Mouse (Mus musculus) midbrain, embryonic 14.5 days (tissue): ENCODE results near the gene Trim54. TPM values are rescaled to one million over a fixed set of nuclear protein-coding genes. Genes with fewer than 3 reads are reported as not detected.

Source experiments
- ATAC-seq: fragments of 200-750 bp; cut with Nextera tagmentation; 2 replicates; pipeline ENCODE4 v1.8.0; 2017; ENCODE audit warnings: moderate number of reproducible peaks, moderate library complexity; ENCODE audit not compliant: low FRiP score, low TSS enrichment
- DNase-seq: peaks from one replicate; pipeline ENCODE4 v3.0.0-alpha.2; 2015
- H3K27ac ChIP-seq: fragments of 300-500 bp; sonication (generic); replicated peaks from 2 replicates; pipeline ENCODE4 v1.5.1; 2014; ENCODE audit warnings: mild to moderate bottlenecking, low read depth, low read length, moderate library complexity
- H3K27me3 ChIP-seq: fragments of 300-500 bp; sonication (generic); 2 replicates; pipeline ENCODE4 v1.6.1; 2014; ENCODE audit warnings: low read length, control low read depth, mixed read lengths; ENCODE audit not compliant: control insufficient read depth, insufficient read depth
- H3K36me3 ChIP-seq: fragments of 300-500 bp; sonication (generic); 2 replicates; pipeline ENCODE4 v1.6.1; 2014; ENCODE audit warnings: low read length, control low read depth; ENCODE audit not compliant: control insufficient read depth, insufficient read depth
- H3K4me1 ChIP-seq: fragments of 300-500 bp; sonication (generic); 2 replicates; pipeline ENCODE4 v1.6.1; 2014; ENCODE audit warnings: mild to moderate bottlenecking, antibody characterized with exemption, low read length, control low read depth; ENCODE audit not compliant: control insufficient read depth, insufficient read depth
- H3K4me2 ChIP-seq: fragments of 300-500 bp; sonication (generic); 2 replicates; pipeline ENCODE4 v1.6.1; 2014; ENCODE audit warnings: mild to moderate bottlenecking, low read length, moderate library complexity
- H3K4me3 ChIP-seq: fragments of 300-500 bp; sonication (generic); replicated peaks from 2 replicates; pipeline ENCODE4 v1.5.1; 2014; ENCODE audit warnings: low read depth, low read length
- H3K9ac ChIP-seq: fragments of 300-500 bp; sonication (generic); replicated peaks from 2 replicates; pipeline ENCODE4 v1.6.1; 2014; ENCODE audit warnings: mild to moderate bottlenecking, low read length, moderate library complexity
- H3K9me3 ChIP-seq: fragments of 300-500 bp; sonication (generic); 2 replicates; pipeline ENCODE4 v1.6.1; 2016; ENCODE audit warnings: low read length, control low read depth, mixed read lengths; ENCODE audit not compliant: control insufficient read depth
- WGBS: fragments of 180-500 bp; shearing (Covaris S2); extraction: QIAGEN DNeasy Blood & Tissue Kit; methylation state at CpG from one replicate; pipeline ENCODE4 v1.1.7; 2014; 5-methylcytosine and 5-hydroxymethylcytosine counted together
- polyA plus RNA-seq: library from polyadenylated mRNA; unstranded; fragments of >200 nt; fragmentation: Nextera tagmentation; extraction: Ambion mirVana; gene quantifications from 2 replicates; pipeline ENCODE4 v1.2.1, GENCODE M21; 2014

Gene Trim54
- polyA plus RNA-seq, 1 experiment from 2014 or later = not detected

DNA sequence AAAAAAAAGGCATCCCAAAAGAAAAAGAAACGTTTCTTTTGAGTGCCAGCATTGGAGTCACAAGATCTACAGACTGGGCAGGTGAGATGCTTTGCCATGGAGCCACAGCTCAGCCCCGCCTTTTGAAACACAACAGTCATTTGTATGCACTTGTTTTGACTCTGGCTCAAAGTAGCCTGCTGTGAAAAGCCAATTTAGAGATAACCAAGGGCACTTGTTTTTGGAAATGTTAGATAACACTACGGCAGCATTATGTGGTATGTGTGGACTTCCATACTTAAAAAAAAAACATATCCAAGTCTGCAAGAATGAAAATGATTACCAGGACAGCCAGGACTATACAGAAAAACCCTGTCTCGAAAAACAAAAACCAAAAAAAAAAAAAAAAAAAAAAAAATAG, 67.2 kb downstream of the Trim54 start:
- Histone ChIP-seq H3K36me3 (peaks cover 20% of the 10 kb centered on the region), H3K9ac (no peak overlapping the region), H3K9me3 (no peaks in the 10 kb centered on the region), H3K27me3 (no peaks in the 10 kb centered on the region), H3K27ac (no peak overlapping the region), H3K4me3 (no peak overlapping the region), H3K4me1 (peaks cover 5% of the 10 kb centered on the region; the same call in 1 of the 2 replicates), H3K4me2 (no peak overlapping the region)
- WGBS = 57% methylated on average over 4 of the region's 4 CpGs
- DNase-seq (no peak), ATAC-seq (no peak)

Other genes starting within 250 kb of the Trim54 start
- gene Tmem214, start 248.7 kb upstream of the Trim54 start, polyA plus RNA-seq = 46.7 and 55.5 TPM in 2 replicates
- 25.9 and 27.8 TPM in 2 replicates for gene Agbl5, start 228.0 kb upstream of the Trim54 start, polyA plus RNA-seq
- 246 and 266 TPM in 2 replicates for gene Ost4, start 208.9 kb upstream of the Trim54 start, polyA plus RNA-seq
- 3.7 and 11.2 TPM in 2 replicates for gene Emilin1, start 203.3 kb upstream of the Trim54 start, polyA plus RNA-seq
- 7.0 and 7.4 TPM in 2 replicates for gene Khk, start 195.3 kb upstream of the Trim54 start, polyA plus RNA-seq
- 43.0 and 55.3 TPM in 2 replicates for gene Cgref1, start 171.1 kb upstream of the Trim54 start, polyA plus RNA-seq
- gene Preb, start 156.4 kb upstream of the Trim54 start, polyA plus RNA-seq = 82.6 and 94.7 TPM in 2 replicates
- 0.08 TPM in 2 replicates for gene Tcf23, start 148.1 kb upstream of the Trim54 start, polyA plus RNA-seq
- 163 and 183 TPM in 2 replicates for gene Atraid, start 68.4 kb upstream of the Trim54 start, polyA plus RNA-seq
- gene Slc5a6, start 67.8 kb upstream of the Trim54 start, polyA plus RNA-seq = 19.2 and 19.6 TPM in 2 replicates
- 11.8 and 17.2 TPM in 2 replicates for gene Cad, start 61.9 kb upstream of the Trim54 start, polyA plus RNA-seq
- gene Dnajc5g, start 10.4 kb upstream of the Trim54 start, polyA plus RNA-seq = not detected in 2 replicates
- 19.8 and 20.0 TPM in 2 replicates for gene Slc30a3, start 8.5 kb upstream of the Trim54 start, polyA plus RNA-seq
- gene Ucn, start 22.1 kb downstream of the Trim54 start, polyA plus RNA-seq = not detected in 2 replicates
- gene Mpv17, start 37.5 kb downstream of the Trim54 start, polyA plus RNA-seq = 49.0 and 49.9 TPM in 2 replicates
- gene Gm29609, start 63.2 kb downstream of the Trim54 start, polyA plus RNA-seq = 0.70 and 1.7 TPM in 2 replicates
- 48.5 and 68.0 TPM in 2 replicates for gene Gtf3c2, start 63.4 kb downstream of the Trim54 start, polyA plus RNA-seq
- gene Snx17, start 76.5 kb downstream of the Trim54 start, polyA plus RNA-seq = 114 and 119 TPM in 2 replicates
- 78.3 and 91.6 TPM in 2 replicates for gene Eif2b4, start 76.7 kb downstream of the Trim54 start, polyA plus RNA-seq
- gene Zfp513, start 85.6 kb downstream of the Trim54 start, polyA plus RNA-seq = 8.7 and 8.9 TPM in 2 replicates
- gene Ppm1g, start 104.0 kb downstream of the Trim54 start, polyA plus RNA-seq = 162 and 163 TPM in 2 replicates
- 150 and 153 TPM in 2 replicates for gene Nrbp1, start 124.2 kb downstream of the Trim54 start, polyA plus RNA-seq
- gene Gm9970, start 124.5 kb downstream of the Trim54 start, polyA plus RNA-seq = 0.72 and 0.74 TPM in 2 replicates
- gene Krtcap3, start 135.0 kb downstream of the Trim54 start, polyA plus RNA-seq = 2.5 and 3.0 TPM in 2 replicates
- gene Ift172, start 174.4 kb downstream of the Trim54 start, polyA plus RNA-seq = 26.7 and 28.1 TPM in 2 replicates
- gene Fndc4, start 179.4 kb downstream of the Trim54 start, polyA plus RNA-seq = 86.9 and 128 TPM in 2 replicates
- 0.16 and 0.53 TPM in 2 replicates for gene Gckr, start 180.7 kb downstream of the Trim54 start, polyA plus RNA-seq